In genomic region chr6:113848655-113849054, GRCm38 (mm10) we compare ENCODE assay signal across 20 mouse cellular contexts.
DNase-seq lines count a peak whose midpoint lies in the region; ATAC-seq and TF ChIP-seq lines count a peak whose summit lies in the region.
"Had no signal": no experiment of that assay in that cellular context is flagged by ENCODE, and none has a peak within 500 bp of the region (broad histone marks: within the 10 kb centered on the region; RNA-seq: fewer than 3 reads in every experiment).

No protein-coding gene starts in this region.

- no peaks in the 10 kb centered on the region for H3K36me3 ChIP-seq in forebrain, embryonic 16.5 days (ENCODE audit: control insufficient read depth, insufficient read depth)
- no peaks in the 10 kb centered on the region for H3K36me3 ChIP-seq in forebrain, embryonic 14.5 days (ENCODE audit: control insufficient read depth, insufficient read depth, low read length)
- H3K36me3 ChIP-seq: embryonic facial prominence, embryonic 15.5 days; forebrain, embryonic 12.5 days; heart, embryonic 13.5 days; hindbrain, embryonic 15.5 days had no signal

- WGBS in forebrain, embryonic 16.5 days = 42% methylated on average over 2 of the region's 2 CpGs
- WGBS in forebrain, embryonic 14.5 days = 72% methylated on average over 2 of the region's 2 CpGs

- no peak for TF ChIP-seq POLR2A in cortical plate, adult 2 months (IDR thresholded peaks at IDR 0.05; ENCODE audit: extremely low read depth, insufficient read depth, low read length)

- no peak overlapping the region for H3K9ac ChIP-seq in forebrain, embryonic 16.5 days (replicated peaks; ENCODE audit: low read depth, low read length)
- no peak overlapping the region for H3K9ac ChIP-seq in forebrain, embryonic 14.5 days (ENCODE audit: low read length)
- H3K9ac ChIP-seq: embryonic facial prominence, embryonic 15.5 days; forebrain, embryonic 12.5 days; heart, embryonic 13.5 days; hindbrain, embryonic 15.5 days had no signal

- H3K9me3 ChIP-seq in forebrain, embryonic 16.5 days (ENCODE audit: control insufficient read depth, low read length) = no peaks in the 10 kb centered on the region
- no peaks in the 10 kb centered on the region for H3K9me3 ChIP-seq in forebrain, embryonic 14.5 days (replicated peaks; ENCODE audit: control insufficient read depth, low read length)
- H3K9me3 ChIP-seq: embryonic facial prominence, embryonic 15.5 days; forebrain, embryonic 12.5 days; heart, embryonic 13.5 days; hindbrain, embryonic 15.5 days had no signal

- peak overlapping the region; percentile 69 for H3K27ac ChIP-seq in forebrain, embryonic 16.5 days (ENCODE audit: low read length)
- H3K27ac ChIP-seq in forebrain, embryonic 14.5 days (ENCODE audit: low read depth, low read length) = no peak overlapping the region
- H3K27ac ChIP-seq in layer of hippocampus, adult 2 months = peak overlapping the region; percentile 83
- H3K27ac ChIP-seq in cortical plate, adult 2 months (ENCODE audit: insufficient read depth, low read length) = peak overlapping the region; percentile 91; the same call in 1 of the 2 replicates
- H3K27ac ChIP-seq: embryonic facial prominence, embryonic 15.5 days; forebrain, embryonic 12.5 days; heart, embryonic 13.5 days; hindbrain, embryonic 15.5 days had no signal

- peak; percentile 41; the same call in 1 of the 2 replicates for ATAC-seq in forebrain, embryonic 16.5 days
- ATAC-seq in forebrain, embryonic 14.5 days = no peak
- ATAC-seq: intestine, embryonic 16.5 days had no signal

- H3K4me2 ChIP-seq in forebrain, embryonic 16.5 days (ENCODE audit: low read length) = no peak overlapping the region
- H3K4me2 ChIP-seq in forebrain, embryonic 14.5 days (ENCODE audit: low read length) = no peak overlapping the region
- H3K4me2 ChIP-seq: embryonic facial prominence, embryonic 15.5 days; forebrain, embryonic 12.5 days; heart, embryonic 13.5 days; hindbrain, embryonic 15.5 days had no signal

- no peak overlapping the region for H3K4me3 ChIP-seq in forebrain, embryonic 16.5 days (replicated peaks; ENCODE audit: low read length)
- no peak overlapping the region for H3K4me3 ChIP-seq in forebrain, embryonic 14.5 days (ENCODE audit: low read depth, low read length)
- no peak overlapping the region for H3K4me3 ChIP-seq in layer of hippocampus, adult 2 months
- no peak overlapping the region for H3K4me3 ChIP-seq in cortical plate, adult 2 months (ENCODE audit: insufficient read depth, low read length)
- H3K4me3 ChIP-seq: embryonic facial prominence, embryonic 15.5 days; erythroblast, embryonic 14.5 days; forebrain, embryonic 12.5 days; heart, embryonic 13.5 days; hindbrain, embryonic 15.5 days had no signal

- H3K4me1 ChIP-seq in forebrain, embryonic 16.5 days (replicated peaks; ENCODE audit: control insufficient read depth, insufficient read depth, low read length) = peaks cover 9% of the 10 kb centered on the region
- peaks cover 4% of the 10 kb centered on the region for H3K4me1 ChIP-seq in forebrain, embryonic 14.5 days (ENCODE audit: control insufficient read depth, insufficient read depth, low read length)
- peaks cover 34% of the 10 kb centered on the region for H3K4me1 ChIP-seq in cortical plate, adult 2 months (ENCODE audit: control insufficient read depth, insufficient read depth, low read length)
- H3K4me1 ChIP-seq: embryonic facial prominence, embryonic 15.5 days; heart, embryonic 13.5 days had no signal

- no peak for DNase-seq in forebrain, embryonic 14.5 days (ENCODE audit: low spot score)
- no peak for DNase-seq in layer of hippocampus, adult 2 months (ENCODE audit: low spot score in 2 of 2)
- no peak for DNase-seq in layer of hippocampus, postnatal 25 days (ENCODE audit: extremely low spot score in 1 of 2, low spot score in 1 of 2)
- no peak for DNase-seq in gastrocnemius, adult 18-20 months (ENCODE audit: low spot score)
- DNase-seq: adrenal gland, adult 8-10 months; cerebellum, adult 11-12 months; cerebellum, adult 9-11 months; embryo, embryonic 11 days; gastrocnemius, postnatal 25 days; heart, adult 11 months; heart, postnatal 36 days; kidney, adult 2 months had no signal

- TF ChIP-seq CTCF in layer of hippocampus, adult 2 months (conservative IDR thresholded peaks at IDR 0.05) = no peak
- no peak for TF ChIP-seq CTCF in cortical plate, adult 2 months (IDR thresholded peaks at IDR 0.05; ENCODE audit: extremely low read depth, insufficient read depth, low read length)

- H3K27me3 ChIP-seq in forebrain, embryonic 16.5 days (replicated peaks; ENCODE audit: control insufficient read depth, insufficient read depth, low read length) = no peaks in the 10 kb centered on the region
- no peaks in the 10 kb centered on the region for H3K27me3 ChIP-seq in forebrain, embryonic 14.5 days (replicated peaks; ENCODE audit: control insufficient read depth, insufficient read depth, low read length)
- H3K27me3 ChIP-seq: embryonic facial prominence, embryonic 15.5 days; forebrain, embryonic 12.5 days; hindbrain, embryonic 15.5 days had no signal
